ENCODE assay signal across 16 mouse cellular contexts in genomic region chr12:13119653-13120052, GRCm38 (mm10).
A peak's percentile ranks its signal among the peaks of the same experiment; 100 is the strongest.
DNase-seq lines count a peak whose midpoint lies in the region; ATAC-seq and TF ChIP-seq lines count a peak whose summit lies in the region.
"Had no signal": no experiment of that assay in that cellular context is flagged by ENCODE, and none has a peak within 500 bp of the region (broad histone marks: within the 10 kb centered on the region; RNA-seq: fewer than 3 reads in every experiment).

No protein-coding gene starts in this region.

- H3K36me3 ChIP-seq in liver, adult 2 months (ENCODE audit: control insufficient read depth, insufficient read depth, low read length): no peaks in the 10 kb centered on the region
- no peaks in the 10 kb centered on the region for H3K36me3 ChIP-seq in liver, embryonic 12.5 days
- H3K36me3 ChIP-seq in forebrain, embryonic 13.5 days (ENCODE audit: poor library complexity, severe bottlenecking): no peaks in the 10 kb centered on the region
- H3K36me3 ChIP-seq: hindbrain, embryonic 12.5 days; intestine, embryonic 15.5 days; midbrain, embryonic 12.5 days had no signal

- no peak for TF ChIP-seq POLR2A in liver, adult 2 months (IDR thresholded peaks at IDR 0.05; ENCODE audit: extremely low read depth, insufficient read depth, low read length)

- no peak for TF ChIP-seq CTCF in liver, adult 2 months (IDR thresholded peaks at IDR 0.05; ENCODE audit: low read depth, low read length)

- no peak overlapping the region for H3K27ac ChIP-seq in liver, adult 2 months (replicated peaks; ENCODE audit: insufficient read depth, low read depth, low read length)
- H3K27ac ChIP-seq in liver, embryonic 12.5 days: no peak overlapping the region
- no peak overlapping the region for H3K27ac ChIP-seq in forebrain, embryonic 13.5 days
- H3K27ac ChIP-seq: hindbrain, embryonic 12.5 days; intestine, embryonic 15.5 days; midbrain, embryonic 12.5 days had no signal

- H3K27me3 ChIP-seq in liver, adult 2 months (ENCODE audit: control insufficient read depth, insufficient read depth, low read length): no peaks in the 10 kb centered on the region
- 0 out of 2 replicates have a peak, but pooled peaks cover 10% of the 10 kb centered on the region for H3K27me3 ChIP-seq in liver, embryonic 12.5 days (replicated peaks)
- no peaks in the 10 kb centered on the region for H3K27me3 ChIP-seq in forebrain, embryonic 13.5 days
- H3K27me3 ChIP-seq: hindbrain, embryonic 12.5 days; intestine, embryonic 15.5 days; midbrain, embryonic 12.5 days had no signal

- no peak overlapping the region for H3K4me2 ChIP-seq in liver, embryonic 12.5 days
- no peak overlapping the region for H3K4me2 ChIP-seq in forebrain, embryonic 13.5 days
- H3K4me2 ChIP-seq: hindbrain, embryonic 12.5 days; intestine, embryonic 15.5 days; midbrain, embryonic 12.5 days had no signal

- no peaks in the 10 kb centered on the region for H3K79me2 ChIP-seq in liver, adult 2 months (ENCODE audit: control insufficient read depth, insufficient read depth, low read length)

- 40% methylated on average over 3 of the region's 3 CpGs for WGBS in liver, adult 2 months
- 69% methylated on average over 3 of the region's 3 CpGs for WGBS in liver, embryonic 12.5 days (ENCODE audit: insufficient replicate concordance)
- 95% methylated on average over 3 of the region's 3 CpGs for whole genome bisulfite sequencing in forebrain, embryonic 13.5 days

- peaks cover 5% of the 10 kb centered on the region; the same call in 1 of the 2 replicates for H3K4me1 ChIP-seq in liver, adult 2 months (ENCODE audit: control insufficient read depth, insufficient read depth, low read length)
- H3K4me1 ChIP-seq in liver, embryonic 12.5 days: no peaks in the 10 kb centered on the region
- H3K4me1 ChIP-seq in forebrain, embryonic 13.5 days: no peaks in the 10 kb centered on the region
- H3K4me1 ChIP-seq: midbrain, embryonic 12.5 days had no signal

- DNase-seq in adrenal gland, adult 2 months: peak; percentile 76
- DNase-seq in adrenal gland, postnatal 4 days (ENCODE audit: low spot score in 2 of 2): no peak
- DNase-seq in liver, adult 2 months (ENCODE audit: extremely low read depth, low read depth, low spot score): peak; percentile 80
- DNase-seq in heart, postnatal 10 days: peak; percentile 21 to 24
- peak; percentile 60 for DNase-seq in lung, postnatal 10 days
- DNase-seq in gastrocnemius, postnatal 10 days: no peak
- DNase-seq: cerebellum, adult 8-10 months; layer of hippocampus, adult 9-11 months; thymus, postnatal 36 days had no signal

- H3K9me3 ChIP-seq in liver, embryonic 12.5 days (replicated peaks): no peaks in the 10 kb centered on the region
- no peaks in the 10 kb centered on the region for H3K9me3 ChIP-seq in forebrain, embryonic 13.5 days (replicated peaks)
- H3K9me3 ChIP-seq: hindbrain, embryonic 12.5 days; intestine, embryonic 15.5 days; midbrain, embryonic 12.5 days had no signal

- no peak overlapping the region for H3K9ac ChIP-seq in liver, adult 2 months (ENCODE audit: low read depth, low read length)
- H3K9ac ChIP-seq in liver, embryonic 12.5 days: no peak overlapping the region
- no peak overlapping the region for H3K9ac ChIP-seq in forebrain, embryonic 13.5 days
- H3K9ac ChIP-seq: hindbrain, embryonic 12.5 days; intestine, embryonic 15.5 days; midbrain, embryonic 12.5 days had no signal

- no peak for ATAC-seq in liver, embryonic 12.5 days
- ATAC-seq in forebrain, embryonic 13.5 days: no peak
- ATAC-seq: activated CD4-positive, CD25-positive, alpha-beta regulatory T cell, adult 4 months; intestine, embryonic 15.5 days had no signal

- no peak overlapping the region for H3K4me3 ChIP-seq in liver, adult 2 months (ENCODE audit: insufficient read depth, low read depth, low read length)
- H3K4me3 ChIP-seq in liver, embryonic 12.5 days: no peak overlapping the region
- no peak overlapping the region for H3K4me3 ChIP-seq in forebrain, embryonic 13.5 days
- H3K4me3 ChIP-seq: erythroblast, embryonic 14.5 days; hindbrain, embryonic 12.5 days; intestine, embryonic 15.5 days; midbrain, embryonic 12.5 days had no signal

- intact Hi-C loops in heart, postnatal 10 days (cut with DNase I): loop anchor here (2.0 to 10.0 kb wide), 5 partner anchors 25 to 697 kb away; partner anchors contain the start of gene Mycn

Comparison
In these comparisons a context has a peak if more than half of its experiments do, and no peak if none do; other contexts are left out.
1. DNase-seq: peak in adrenal gland, adult 2 months (single experiment), liver, adult 2 months (single experiment), heart, postnatal 10 days (2 of 2) and lung, postnatal 10 days (single experiment); none in adrenal gland, postnatal 4 days (0 of 2) and gastrocnemius, postnatal 10 days (single experiment).